Mouse (Mus musculus) hindbrain, embryonic 12.5 days (tissue): ENCODE data around the gene Unc50. TPM values are rescaled to one million over a fixed set of nuclear protein-coding genes. Genes with fewer than 3 reads are reported as not detected.

Experiments used
- ATAC-seq: fragments of 200-750 bp; cut with Nextera tagmentation; 2 replicates; pipeline ENCODE4 v1.8.0; 2017; ENCODE audit warnings: moderate TSS enrichment; ENCODE audit not compliant: low FRiP score
- H3K27ac ChIP-seq: fragments of 300-500 bp; sonication (generic); 2 replicates; pipeline ENCODE4 v1.5.1; 2016; ENCODE audit warnings: mild to moderate bottlenecking
- H3K27me3 ChIP-seq: fragments of 300-500 bp; sonication (generic); 2 replicates; pipeline ENCODE4 v1.6.1; 2016; ENCODE audit warnings: mild to moderate bottlenecking
- H3K36me3 ChIP-seq: fragments of 300-500 bp; sonication (generic); 2 replicates; pipeline ENCODE4 v1.6.1; 2016; ENCODE audit warnings: mild to moderate bottlenecking
- H3K4me1 ChIP-seq: fragments of 300-500 bp; sonication (generic); 2 replicates; pipeline ENCODE4 v1.6.1; 2016
- H3K4me2 ChIP-seq: fragments of 300-500 bp; sonication (generic); replicated peaks from 2 replicates; pipeline ENCODE4 v1.6.1; 2016; ENCODE audit warnings: mild to moderate bottlenecking
- H3K4me3 ChIP-seq: fragments of 300-500 bp; sonication (generic); 2 replicates; pipeline ENCODE4 v1.5.1; 2016; ENCODE audit warnings: mild to moderate bottlenecking
- H3K9ac ChIP-seq: fragments of 300-500 bp; sonication (generic); 2 replicates; pipeline ENCODE4 v1.6.1; 2016; ENCODE audit warnings: mild to moderate bottlenecking, moderate library complexity
- H3K9me3 ChIP-seq: fragments of 300-500 bp; sonication (generic); replicated peaks from 2 replicates; pipeline ENCODE4 v1.6.1; 2016; ENCODE audit warnings: mild to moderate bottlenecking
- WGBS: fragments of 180-500 bp; shearing (Covaris S2); methylation state at CpG from one replicate; pipeline ENCODE4 v1.1.7; 2016; 5-methylcytosine and 5-hydroxymethylcytosine counted together
- polyA plus RNA-seq: library from polyadenylated mRNA; unstranded; fragments of >200 nt; fragmentation: Nextera tagmentation; extraction: Ambion mirVana; gene quantifications from 2 replicates; pipeline ENCODE4 v1.2.1, GENCODE M21; 2016

The Unc50 gene
- polyA plus RNA-seq, 1 experiment from 2014 or later, result 114 TPM

GRCm38 (mm10) chr1:37464878-37465452 is 35.0 kb downstream of the Unc50 start:
- no peaks in the 10 kb centered on the region for H3K9me3 ChIP-seq
- 92% methylated on average over 10 of the region's 10 CpGs for WGBS
- no peaks in the 10 kb centered on the region for H3K36me3 ChIP-seq
- no peaks in the 10 kb centered on the region for H3K27me3 ChIP-seq
- no peaks in the 10 kb centered on the region for H3K4me1 ChIP-seq
- no peak overlapping the region for H3K4me2 ChIP-seq
- H3K9ac ChIP-seq, result no peak overlapping the region
- no peak overlapping the region for H3K27ac ChIP-seq
- no peak overlapping the region for H3K4me3 ChIP-seq
- ATAC-seq, result no peak

- H3K4me1 ChIP-seq, result no peaks in the 10 kb centered on the region
- no peak for ATAC-seq
- H3K27ac ChIP-seq, result no peak overlapping the region
- no peak overlapping the region for H3K4me3 ChIP-seq
- no peaks in the 10 kb centered on the region for H3K36me3 ChIP-seq
- H3K4me2 ChIP-seq, result no peak overlapping the region
- 82% methylated on average over 3 of the region's 3 CpGs for WGBS
- H3K9ac ChIP-seq, result no peak overlapping the region
- H3K9me3 ChIP-seq, result no peaks in the 10 kb centered on the region
- no peaks in the 10 kb centered on the region for H3K27me3 ChIP-seq
Observed at GRCm38 (mm10) chr1:37466322-37466995, 36.5 kb downstream of the Unc50 start.

GRCm38 (mm10) chr1:37467806-37468205 is 37.9 kb downstream of the Unc50 start:
- Histone ChIP-seq H3K4me2 (no peak overlapping the region), H3K36me3 (no peaks in the 10 kb centered on the region), H3K9ac (no peak overlapping the region), H3K27me3 (no peaks in the 10 kb centered on the region), H3K4me1 (no peaks in the 10 kb centered on the region), H3K4me3 (no peak overlapping the region), H3K27ac (no peak overlapping the region), H3K9me3 (no peaks in the 10 kb centered on the region)
- ATAC-seq, result no peak
- WGBS, result 82% methylated on average over 4 of the region's 4 CpGs

DNA sequence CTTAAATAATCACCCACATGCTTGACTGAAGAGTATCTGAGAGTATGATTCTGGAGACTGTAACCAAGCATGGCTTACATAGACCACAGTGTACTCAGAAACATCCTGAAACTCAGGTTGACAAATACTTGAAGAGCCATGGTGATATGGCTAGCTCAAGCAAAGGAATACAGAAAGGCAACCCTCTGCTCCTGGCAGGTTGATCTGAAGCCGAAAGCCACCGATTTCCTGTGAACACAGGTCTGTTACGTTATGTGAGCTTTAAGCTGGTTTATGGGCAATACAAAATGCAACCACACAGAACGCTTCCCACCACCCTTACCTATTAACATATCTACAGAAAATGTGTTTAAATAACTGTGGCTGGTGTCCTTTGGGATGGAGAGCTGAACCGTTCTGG is 39.1 kb downstream of the Unc50 start:
- WGBS, result 94% methylated on average over 5 of the region's 5 CpGs
- H3K4me2 ChIP-seq, result no peak overlapping the region
- no peaks in the 10 kb centered on the region for H3K4me1 ChIP-seq
- H3K9me3 ChIP-seq, result no peaks in the 10 kb centered on the region
- H3K9ac ChIP-seq, result no peak overlapping the region
- ATAC-seq, result no peak
- no peak overlapping the region for H3K27ac ChIP-seq
- H3K4me3 ChIP-seq, result no peak overlapping the region
- H3K27me3 ChIP-seq, result no peaks in the 10 kb centered on the region
- no peaks in the 10 kb centered on the region for H3K36me3 ChIP-seq

DNA sequence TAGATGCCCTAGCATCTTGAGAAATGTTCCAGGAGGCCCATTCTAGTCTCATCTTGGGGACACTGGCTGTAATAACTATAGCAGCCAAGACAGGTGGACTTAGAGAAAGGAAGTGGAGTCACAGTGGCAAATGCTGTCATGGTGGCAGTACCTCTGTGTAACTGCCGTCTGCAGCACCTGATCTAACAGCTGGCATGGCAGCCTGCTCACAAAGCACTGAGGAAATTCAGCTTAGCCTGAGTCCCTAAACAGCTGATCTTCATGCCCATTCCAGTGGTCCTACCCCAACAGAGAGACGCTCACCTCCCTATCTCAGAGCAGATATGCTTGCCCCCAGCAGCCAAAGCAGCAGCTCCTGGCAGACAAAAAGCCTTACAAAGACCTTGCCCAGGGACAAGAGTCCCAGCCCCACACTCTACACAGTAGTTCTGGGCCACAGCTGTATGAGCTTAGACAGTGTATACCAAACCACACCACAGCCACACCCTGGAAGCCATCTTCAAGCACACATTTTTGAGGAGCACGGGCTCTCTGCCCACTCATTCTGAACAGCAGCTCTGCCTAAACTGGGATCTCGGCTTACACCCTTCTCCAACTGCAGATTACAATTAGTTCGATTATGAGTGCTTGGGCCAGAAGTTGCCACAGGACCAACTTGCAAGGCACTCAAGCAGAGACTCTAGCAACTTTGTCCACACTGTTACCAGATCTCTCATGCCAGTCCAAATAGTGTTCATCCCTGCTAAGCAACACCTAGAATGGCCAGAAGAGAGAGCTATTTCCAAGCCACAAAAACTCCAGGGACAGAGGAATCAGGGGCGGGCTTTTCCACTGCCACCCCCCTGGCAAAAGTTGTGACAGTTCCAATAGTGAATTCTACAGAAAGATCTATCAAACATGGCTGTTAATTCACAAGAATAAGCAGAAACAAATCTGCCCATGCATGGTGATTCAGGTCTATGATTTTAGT is 41.5 kb downstream of the Unc50 start:
- no peaks in the 10 kb centered on the region for H3K27me3 ChIP-seq
- no peak overlapping the region for H3K4me2 ChIP-seq
- no peak overlapping the region for H3K9ac ChIP-seq
- no peak overlapping the region for H3K4me3 ChIP-seq
- 80% methylated on average over 6 of the region's 6 CpGs for WGBS
- H3K9me3 ChIP-seq, result no peaks in the 10 kb centered on the region
- no peak for ATAC-seq
- no peaks in the 10 kb centered on the region for H3K36me3 ChIP-seq
- H3K27ac ChIP-seq, result no peak overlapping the region
- H3K4me1 ChIP-seq, result no peaks in the 10 kb centered on the region

DNA sequence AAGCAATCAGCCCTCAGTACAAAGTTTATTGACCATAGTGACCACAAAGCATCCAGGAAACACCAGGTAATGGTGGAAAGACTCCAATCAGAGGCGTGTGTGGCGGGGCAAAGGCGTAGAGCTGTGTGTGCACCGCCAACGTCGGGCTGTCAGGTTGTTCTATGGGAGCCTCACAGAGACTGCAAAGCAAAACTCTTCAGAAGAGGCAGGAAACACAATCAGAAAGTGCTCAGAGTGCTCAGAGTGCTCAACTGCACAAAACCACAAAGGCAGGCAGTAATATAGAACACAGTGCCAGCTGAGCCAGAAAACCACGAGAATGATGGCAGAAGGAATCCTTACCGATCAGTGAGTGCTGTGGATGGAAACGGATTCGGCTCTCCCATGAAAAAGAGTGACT is 43.3 kb downstream of the Unc50 start:
- no peak for ATAC-seq
- Histone ChIP-seq H3K36me3 (no peaks in the 10 kb centered on the region), H3K4me2 (no peak overlapping the region), H3K27ac (no peak overlapping the region), H3K9me3 (no peaks in the 10 kb centered on the region), H3K4me3 (no peak overlapping the region), H3K9ac (no peak overlapping the region), H3K4me1 (no peaks in the 10 kb centered on the region), H3K27me3 (no peaks in the 10 kb centered on the region)
- WGBS, result 86% methylated on average over 10 of the region's 10 CpGs

GRCm38 (mm10) chr1:37474046-37474445 is 44.1 kb downstream of the Unc50 start:
- Histone ChIP-seq H3K4me1 (no peaks in the 10 kb centered on the region), H3K4me2 (no peak overlapping the region), H3K4me3 (no peak overlapping the region), H3K9ac (no peak overlapping the region), H3K9me3 (no peaks in the 10 kb centered on the region), H3K27me3 (no peaks in the 10 kb centered on the region), H3K36me3 (no peaks in the 10 kb centered on the region), H3K27ac (no peak overlapping the region)
- ATAC-seq, result no peak
- WGBS, result 79% methylated on average over 8 of the region's 8 CpGs

DNA sequence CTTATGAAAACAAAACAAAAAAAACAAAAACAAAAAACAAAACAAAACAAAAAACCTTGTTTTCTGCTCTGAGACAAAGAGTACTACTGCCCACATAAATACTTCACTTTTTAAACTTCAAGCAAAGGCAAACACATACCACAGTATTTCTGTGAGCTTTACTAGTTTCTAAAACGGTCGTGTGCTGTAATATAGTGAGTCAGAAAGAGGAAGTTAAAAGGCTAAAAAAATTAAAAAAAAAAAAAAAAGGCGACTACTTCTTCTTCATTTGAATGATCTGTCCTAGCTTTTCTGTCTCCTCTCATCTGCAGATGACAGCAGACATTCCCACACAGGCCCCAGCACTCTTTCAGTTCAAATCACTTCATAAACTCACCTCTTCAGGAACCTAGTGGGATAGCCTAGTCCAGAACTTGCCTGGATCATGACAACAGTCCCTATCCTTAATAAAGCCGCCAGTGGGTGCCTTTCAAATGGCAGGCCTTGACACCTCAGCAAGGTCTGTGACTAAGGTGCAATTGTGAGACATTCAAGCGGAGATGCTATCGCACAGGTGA is 44.8 kb downstream of the Unc50 start:
- H3K27ac ChIP-seq, result no peak overlapping the region
- no peak overlapping the region for H3K4me2 ChIP-seq
- no peak overlapping the region for H3K9ac ChIP-seq
- no peaks in the 10 kb centered on the region for H3K9me3 ChIP-seq
- H3K4me1 ChIP-seq, result no peaks in the 10 kb centered on the region
- WGBS, result 87% methylated on average over 6 of the region's 6 CpGs
- H3K36me3 ChIP-seq, result no peaks in the 10 kb centered on the region
- H3K4me3 ChIP-seq, result no peak overlapping the region
- ATAC-seq, result no peak
- H3K27me3 ChIP-seq, result no peaks in the 10 kb centered on the region

- H3K27me3 ChIP-seq, result no peaks in the 10 kb centered on the region
- H3K4me2 ChIP-seq, result no peak overlapping the region
- ATAC-seq, result no peak
- no peak overlapping the region for H3K4me3 ChIP-seq
- no peak overlapping the region for H3K9ac ChIP-seq
- no peaks in the 10 kb centered on the region for H3K4me1 ChIP-seq
- 93% methylated on average over 3 of the region's 3 CpGs for WGBS
- no peaks in the 10 kb centered on the region for H3K36me3 ChIP-seq
- H3K27ac ChIP-seq, result no peak overlapping the region
- H3K9me3 ChIP-seq, result no peaks in the 10 kb centered on the region
Observed at GRCm38 (mm10) chr1:37475312-37475711, 45.4 kb downstream of the Unc50 start.

GRCm38 (mm10) chr1:37477250-37477649 is 47.3 kb downstream of the Unc50 start:
- H3K9me3 ChIP-seq, result no peaks in the 10 kb centered on the region
- no peak for ATAC-seq

GRCm38 (mm10) chr1:37477928-37478327 is 48.0 kb downstream of the Unc50 start:
- no peak overlapping the region for H3K4me2 ChIP-seq
- ATAC-seq, result no peak
- WGBS, result 85% methylated on average over 5 of the region's 5 CpGs
- no peak overlapping the region for H3K9ac ChIP-seq
- H3K27me3 ChIP-seq, result no peaks in the 10 kb centered on the region
- no peaks in the 10 kb centered on the region for H3K36me3 ChIP-seq
- H3K4me3 ChIP-seq, result no peak overlapping the region
- no peaks in the 10 kb centered on the region for H3K4me1 ChIP-seq
- H3K9me3 ChIP-seq, result no peaks in the 10 kb centered on the region
- H3K27ac ChIP-seq, result no peak overlapping the region

More at GRCm38 (mm10) chr1:37477250-37477649, 47.3 kb downstream of the Unc50 start:
- Histone ChIP-seq H3K36me3 (no peaks in the 10 kb centered on the region), H3K4me3 (no peak overlapping the region), H3K4me2 (no peak overlapping the region), H3K4me1 (no peaks in the 10 kb centered on the region), H3K27me3 (no peaks in the 10 kb centered on the region), H3K9ac (no peak overlapping the region), H3K27ac (no peak overlapping the region)
- 92% methylated on average over 5 of the region's 5 CpGs for WGBS

- Histone ChIP-seq H3K9ac (no peak overlapping the region), H3K4me2 (no peak overlapping the region), H3K36me3 (no peaks in the 10 kb centered on the region), H3K27me3 (no peaks in the 10 kb centered on the region), H3K27ac (no peak overlapping the region), H3K9me3 (no peaks in the 10 kb centered on the region), H3K4me1 (no peaks in the 10 kb centered on the region), H3K4me3 (no peak overlapping the region)
- ATAC-seq, result no peak
- WGBS, result 75% methylated on average over 7 of the region's 7 CpGs
Observed at GRCm38 (mm10) chr1:37478416-37478815, 48.5 kb downstream of the Unc50 start.
